Mouse (Mus musculus) kidney, adult 8-10 months (tissue): ENCODE data around the gene Uhrf1.
"Not testable (repeated sequence)": the region's sequence is repeated elsewhere in the genome, so short reads cannot be mapped to it uniquely, and the experiment has no call there.

Source experiments
- DNase-seq, 2 experiments: peaks; one replicate each; pipeline ENCODE4 v3.0.0; 2022

Uhrf1 gene

GRCm38 (mm10) chr17:56303160-56303846, at the start of gene Uhrf1:
Gene Uhrf1 (plus strand): TSS chr17:56303321.
- DNase-seq, result peak; percentile 69 to 76

DNA sequence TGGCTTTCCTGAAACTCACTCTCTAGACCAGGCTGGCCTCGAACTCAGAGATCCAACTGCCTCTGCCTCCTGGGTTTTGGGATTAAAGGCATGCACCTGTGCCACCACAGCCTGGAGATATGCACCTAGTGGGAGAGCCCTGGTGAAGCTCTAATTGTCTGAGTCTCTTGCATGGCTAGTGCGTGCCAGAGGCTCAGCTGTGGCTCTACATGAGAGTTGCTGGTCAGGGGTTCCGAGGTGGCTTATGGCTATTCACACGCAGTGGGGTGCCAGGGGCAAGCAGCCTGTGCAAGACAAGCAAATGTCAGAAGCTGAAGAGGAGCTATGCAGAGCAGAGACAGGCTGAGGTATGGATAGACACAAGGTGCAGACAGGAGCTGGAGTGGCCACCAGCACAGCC, 48.4 kb upstream of the Uhrf1 start:
- DNase-seq, result peak in 1 of 2 experiments; percentile 5

DNA sequence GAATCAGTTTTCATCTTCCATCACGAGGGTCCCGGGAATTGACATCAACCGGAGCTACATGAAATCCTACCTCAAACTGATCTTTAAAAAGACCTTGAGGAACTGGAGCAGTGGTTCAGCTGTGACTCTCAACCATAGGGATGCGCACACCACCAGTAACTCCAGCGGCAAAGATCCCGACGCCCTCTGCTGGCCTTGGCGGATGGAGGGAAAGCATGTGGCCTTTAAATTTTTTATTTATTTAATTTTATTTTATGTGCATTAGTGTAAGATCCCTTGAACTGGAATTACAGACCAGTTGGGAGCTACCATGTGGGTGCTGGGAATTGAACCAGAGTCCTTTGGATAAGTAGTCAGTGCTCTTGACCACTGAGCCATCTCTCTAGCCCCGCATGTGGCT, 47.7 kb upstream of the Uhrf1 start:
- DNase-seq, result peak in 1 of 2 experiments; percentile 22

GRCm38 (mm10) chr17:56255863-56256238, 47.3 kb upstream of the Uhrf1 start:
- peak; percentile 98 to 99 for DNase-seq

DNA sequence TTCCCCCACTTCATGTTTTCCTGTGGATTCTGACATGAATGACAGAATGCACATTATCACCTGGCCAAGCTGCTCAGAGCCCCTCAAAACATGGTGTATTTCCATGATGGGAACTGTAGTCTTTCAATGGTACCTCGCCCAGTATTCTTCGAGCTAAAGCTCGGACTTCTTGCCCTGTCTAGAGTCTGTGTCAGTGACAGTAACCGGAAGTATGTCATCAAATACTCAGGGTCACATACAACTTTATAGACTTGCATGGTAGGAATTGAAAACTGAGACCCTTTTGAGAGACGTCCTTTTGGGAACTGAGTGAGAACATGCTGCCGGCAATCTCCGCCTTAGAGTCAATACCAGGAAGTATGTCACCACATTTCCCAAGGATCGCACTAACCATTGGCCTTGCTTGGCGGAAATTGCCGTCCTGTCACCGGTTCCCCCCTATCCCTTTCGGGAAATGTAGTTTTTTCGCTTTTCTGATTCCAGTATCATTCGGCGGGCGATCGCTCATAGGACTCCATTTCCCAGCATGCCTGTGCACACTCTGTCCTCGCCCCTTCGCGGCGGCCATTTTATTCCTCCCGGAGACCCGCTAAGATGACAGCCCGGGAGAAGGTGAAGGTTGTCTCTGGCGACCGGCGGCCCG, 46.8 kb upstream of the Uhrf1 start, which contains the start of gene Fem1a:
TSS of gene Fem1a (plus strand) at position 572 of the 643 bp plus-strand sequence.
- peak; percentile 95 to 99 for DNase-seq

DNA sequence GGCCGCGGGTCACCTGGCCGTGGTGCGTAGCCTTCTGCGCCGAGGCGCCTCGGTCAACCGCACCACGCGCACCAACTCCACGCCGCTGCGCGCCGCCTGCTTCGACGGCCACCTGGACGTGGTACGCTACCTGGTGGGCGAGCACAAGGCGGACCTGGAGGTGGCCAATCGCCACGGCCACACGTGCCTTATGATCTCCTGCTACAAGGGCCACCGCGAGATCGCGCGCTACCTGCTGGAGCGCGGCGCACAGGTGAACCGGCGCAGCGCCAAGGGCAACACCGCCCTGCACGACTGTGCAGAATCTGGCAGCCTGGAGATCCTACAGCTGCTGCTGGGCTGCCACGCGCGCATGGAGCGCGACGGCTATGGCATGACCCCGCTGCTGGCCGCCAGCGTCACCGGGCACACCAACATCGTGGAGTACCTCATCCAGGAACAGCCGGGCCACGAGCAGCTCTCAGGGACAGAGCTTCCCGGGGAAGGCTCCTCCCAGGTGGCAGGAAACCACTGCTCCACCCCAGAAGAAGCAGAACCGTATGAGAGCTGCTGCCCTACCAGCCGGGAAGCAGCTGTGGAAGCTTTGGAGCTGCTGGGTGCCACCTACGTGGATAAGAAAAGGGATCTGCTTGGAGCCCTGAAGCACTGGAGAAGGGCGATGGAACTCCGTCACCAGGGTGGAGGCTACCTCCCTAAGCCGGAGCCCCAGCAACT, 45.8 kb upstream of the Uhrf1 start:
- DNase-seq, result peak; percentile 55 to 56

DNA sequence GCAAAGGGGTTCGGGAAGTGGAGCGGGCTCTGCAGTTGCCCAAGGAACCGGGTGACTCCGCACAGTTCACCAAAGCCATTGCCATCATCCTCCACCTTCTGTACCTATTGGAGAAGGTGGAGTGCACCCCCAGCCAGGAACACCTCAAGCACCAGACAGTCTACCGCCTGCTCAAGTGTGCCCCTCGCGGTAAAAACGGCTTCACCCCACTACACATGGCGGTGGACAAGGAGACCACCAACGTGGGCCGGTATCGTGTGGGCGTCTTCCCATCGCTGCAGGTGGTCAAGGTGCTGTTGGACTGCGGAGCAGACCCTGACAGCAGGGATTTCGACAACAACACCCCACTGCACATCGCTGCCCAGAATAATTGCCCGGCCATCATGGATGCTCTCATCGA, 44.9 kb upstream of the Uhrf1 start:
- DNase-seq, result not testable (repeated sequence)

- DNase-seq, result not testable (repeated sequence)
These were observed 44.3 kb upstream of the Uhrf1 start for GRCm38 (mm10) chr17:56258812-56259211.

DNA sequence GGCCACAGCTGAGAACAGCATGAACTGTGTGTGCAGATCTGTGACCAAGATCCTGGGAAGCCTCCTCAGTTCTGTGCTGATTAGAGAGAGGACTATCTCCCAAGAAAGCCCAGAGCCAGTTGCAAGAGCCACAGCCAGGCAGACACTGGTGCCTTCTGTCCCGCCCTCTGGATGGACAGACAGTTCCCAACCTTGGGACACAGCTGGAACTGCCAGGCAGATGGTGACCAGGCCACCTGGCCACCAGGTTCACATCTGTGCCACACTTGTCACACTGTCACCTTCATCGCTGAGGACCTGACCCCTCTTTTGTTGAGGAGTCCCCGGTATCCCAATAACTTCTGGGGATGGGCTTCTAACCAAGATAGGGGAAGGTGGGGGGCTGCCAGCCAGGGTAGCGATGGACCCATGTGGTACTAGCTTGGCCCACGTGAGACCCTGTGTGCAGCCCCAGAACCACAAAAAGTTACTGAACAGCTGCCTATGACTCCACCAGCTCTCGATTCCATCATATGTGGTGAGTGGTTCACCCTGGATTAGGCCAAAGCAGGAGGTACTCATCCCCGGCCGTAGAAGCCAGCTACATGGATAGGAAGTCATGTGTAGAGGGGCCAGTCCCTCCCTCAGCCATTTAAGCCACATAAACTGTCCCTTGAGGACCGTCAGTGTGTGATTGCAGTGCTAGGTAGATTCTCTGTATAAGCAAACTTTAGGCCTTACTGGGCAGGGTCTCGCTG, 43.7 kb upstream of the Uhrf1 start:
- DNase-seq, result no peak

DNA sequence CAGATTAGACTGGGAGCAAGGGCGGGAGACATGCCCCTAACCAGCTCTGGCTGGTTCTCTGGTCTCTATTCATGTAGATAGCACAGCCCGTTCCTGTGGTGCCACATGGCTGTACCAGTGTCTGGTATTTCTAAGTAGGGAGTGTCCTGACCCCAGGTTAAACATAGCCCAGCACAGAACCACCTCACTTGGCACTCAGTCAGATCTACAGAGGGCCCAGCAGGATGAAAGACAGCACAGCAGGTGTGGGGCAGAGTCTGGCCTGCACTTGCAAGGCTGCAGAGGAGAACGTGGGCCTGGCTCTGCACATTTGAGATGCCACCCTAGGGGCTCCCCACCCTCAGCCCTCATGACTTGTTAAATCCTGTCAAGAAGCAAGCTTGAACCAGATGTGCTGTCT, 42.0 kb upstream of the Uhrf1 start:
- DNase-seq, result no peak

DNA sequence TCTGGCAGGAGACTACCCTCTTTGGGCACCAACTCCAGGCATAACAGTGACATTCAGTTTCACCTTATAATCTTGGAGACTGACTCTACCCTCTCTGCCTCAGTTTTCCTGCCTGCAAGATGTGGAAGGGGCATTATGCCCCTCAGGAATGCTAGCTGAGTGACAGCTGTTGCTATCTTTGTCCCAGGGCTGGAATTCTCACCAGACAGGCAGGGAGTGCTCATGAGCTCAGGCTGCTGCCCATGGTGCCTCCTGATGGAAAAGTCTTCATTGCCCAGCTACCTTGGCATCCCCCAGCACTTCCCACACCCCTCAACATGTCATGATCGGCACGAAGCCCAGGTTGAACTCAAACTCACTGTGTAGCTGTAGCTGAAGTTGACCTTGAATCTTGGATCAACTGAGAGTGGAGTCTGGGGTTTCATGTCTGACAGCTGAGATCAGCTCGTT, 40.5 kb upstream of the Uhrf1 start:
- no peak for DNase-seq

GRCm38 (mm10) chr17:56264020-56264419, 39.1 kb upstream of the Uhrf1 start:
- DNase-seq, result peak; percentile 68 to 85

DNA sequence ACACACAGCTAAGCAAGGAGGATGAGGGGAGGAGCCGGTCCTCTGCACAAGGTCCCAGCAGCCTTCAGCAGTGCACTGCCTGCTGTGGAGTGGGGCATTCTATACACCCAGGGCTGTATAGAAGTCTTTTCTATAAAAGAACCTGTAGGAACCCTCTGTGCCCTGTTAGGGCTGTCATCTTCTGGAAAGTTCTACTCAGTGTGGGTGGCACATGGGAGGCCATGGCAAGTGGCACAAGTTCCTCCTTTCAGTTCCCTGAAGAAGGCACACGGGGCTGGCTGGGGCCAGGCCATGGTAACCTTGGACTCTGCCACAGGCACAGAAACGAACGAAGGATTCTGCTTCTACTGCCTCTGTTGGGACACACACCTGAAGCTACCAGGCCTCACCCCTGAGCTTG, 38.1 kb upstream of the Uhrf1 start:
- no peak for DNase-seq

DNA sequence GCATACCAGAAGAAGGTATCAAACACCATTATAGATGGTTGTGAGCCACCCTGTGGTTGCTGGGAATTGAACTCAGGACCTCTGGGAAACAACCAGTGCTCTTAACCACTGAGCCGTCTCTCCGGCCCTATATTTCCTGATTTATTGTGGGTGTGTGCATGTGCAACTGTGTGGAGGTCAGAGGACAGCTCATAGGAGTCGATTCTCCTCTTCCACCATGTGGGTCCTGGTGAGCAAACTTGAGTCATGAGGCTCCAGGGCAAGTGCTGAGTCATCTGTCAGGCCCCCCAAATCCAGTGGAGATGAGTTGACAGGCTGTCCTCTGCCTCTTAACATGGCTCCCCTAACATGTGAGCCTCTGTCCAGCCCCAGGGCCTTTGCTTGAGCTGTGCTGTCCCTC, 37.3 kb upstream of the Uhrf1 start:
- no peak for DNase-seq

DNA sequence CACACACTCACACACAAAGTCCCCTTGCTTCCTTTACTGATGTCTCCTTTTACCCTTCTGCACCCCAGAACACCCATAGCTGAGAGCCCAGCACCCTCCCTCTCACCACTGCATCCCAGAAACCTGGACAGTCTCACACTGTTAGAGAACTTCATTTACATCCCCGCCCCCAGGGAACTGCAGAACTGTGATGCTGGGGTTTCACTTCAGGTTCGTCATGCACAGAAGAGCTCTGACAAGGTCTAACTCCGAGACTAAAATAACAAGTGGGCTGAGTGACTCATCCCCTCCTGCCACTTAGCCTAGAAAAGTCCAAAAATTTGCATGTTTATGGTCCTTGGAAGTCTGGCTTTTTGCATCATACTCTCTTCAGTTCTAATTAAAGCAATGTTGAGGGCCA, 36.9 kb upstream of the Uhrf1 start:
- DNase-seq, result no peak

DNA sequence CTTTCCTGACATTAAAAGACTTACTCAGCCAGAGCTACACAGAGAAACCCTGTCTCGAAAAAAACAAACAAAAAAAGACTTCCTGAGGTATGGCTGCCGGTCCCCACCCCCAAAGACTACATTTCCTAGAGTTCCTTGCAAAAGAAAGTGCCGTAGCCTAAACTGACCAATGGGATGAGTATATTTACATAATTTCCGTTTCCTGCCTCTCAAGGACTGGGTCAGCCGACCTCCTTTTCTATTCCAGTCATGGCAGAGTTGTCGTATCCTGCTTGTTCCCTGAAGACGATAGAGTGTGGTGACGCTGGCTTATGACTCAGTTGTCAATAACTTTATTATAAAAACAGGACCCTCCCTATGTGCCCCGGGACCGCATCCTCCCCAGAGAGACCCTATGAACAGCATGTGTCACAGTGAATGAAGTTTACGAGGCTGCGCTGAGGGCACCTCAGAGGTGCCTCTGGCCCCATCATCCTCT, 33.9 kb upstream of the Uhrf1 start:
- DNase-seq, result peak; percentile 68 to 81

- no peak for DNase-seq
These were observed 33.4 kb upstream of the Uhrf1 start for GRCm38 (mm10) chr17:56269741-56270140.

DNA sequence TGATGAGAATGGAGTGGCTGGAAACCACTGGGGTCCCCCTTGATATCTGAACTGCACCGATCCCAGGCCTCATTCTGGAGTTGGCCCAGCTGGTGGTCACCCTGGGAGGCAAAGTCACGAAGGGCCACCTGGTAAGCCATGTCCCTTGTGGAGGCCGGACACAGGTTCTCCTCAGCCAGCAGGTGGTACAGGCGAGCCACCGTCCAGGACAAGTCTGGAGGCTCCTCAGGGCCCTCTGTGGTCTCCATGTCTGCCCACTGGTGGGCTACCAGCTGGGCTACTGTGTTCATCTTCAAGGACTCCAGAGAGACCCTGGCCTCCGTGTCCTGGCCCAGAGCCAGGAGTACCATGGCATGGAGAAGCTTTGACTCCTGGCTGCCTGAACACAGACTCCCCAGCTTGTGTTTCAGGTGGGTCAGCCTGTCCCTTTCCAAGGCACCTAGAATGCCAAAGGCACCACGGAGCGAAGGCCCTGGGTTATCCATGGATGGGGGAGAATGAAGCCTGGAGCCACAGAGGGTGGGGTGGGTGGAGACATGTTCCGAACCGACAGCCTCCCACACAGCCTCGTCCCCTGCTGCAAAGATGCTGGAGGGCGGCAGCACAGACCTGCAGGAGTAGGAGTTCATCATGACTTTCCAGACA, 31.4 kb upstream of the Uhrf1 start:
- DNase-seq, result no peak

DNA sequence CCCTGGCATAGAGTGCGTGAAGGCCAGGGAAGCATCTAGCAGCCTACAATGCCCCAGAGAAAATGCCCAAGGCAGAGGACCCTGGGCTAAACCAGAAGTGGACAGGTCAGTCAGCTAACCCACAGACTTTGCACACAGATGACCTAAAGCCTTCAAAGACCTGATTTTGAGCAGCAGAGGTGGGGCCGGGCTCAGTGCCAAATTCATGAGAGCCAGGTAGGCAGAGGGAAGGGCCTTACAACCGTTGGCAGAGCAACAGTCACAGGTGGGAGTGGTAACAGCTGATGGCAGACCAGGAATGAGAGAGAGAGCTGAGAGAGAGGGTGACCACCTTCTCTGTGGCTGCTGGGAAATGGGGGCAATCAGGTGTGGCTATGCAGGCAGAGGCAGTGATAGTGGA, 30.5 kb upstream of the Uhrf1 start:
- DNase-seq, result peak; percentile 57 to 60

DNA sequence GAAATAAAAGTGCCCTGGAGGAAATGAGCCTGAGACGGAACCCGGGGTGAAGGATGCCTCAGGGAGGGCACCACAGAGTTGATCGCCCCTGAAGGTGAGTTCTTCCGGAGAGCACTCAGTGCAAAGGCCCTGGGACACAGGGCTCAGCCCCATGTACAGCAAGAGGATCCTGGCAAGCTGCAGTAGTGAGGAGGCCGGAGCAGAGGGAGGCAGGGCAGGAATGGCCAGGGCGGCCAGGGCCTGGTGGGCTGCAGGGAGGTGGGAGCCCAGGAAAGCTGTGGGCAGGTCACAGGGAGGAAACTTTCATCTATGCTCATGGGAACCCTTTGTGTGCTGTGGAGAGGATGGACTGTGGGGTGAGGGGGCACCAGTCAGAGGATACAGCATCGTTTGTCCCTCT, 29.6 kb upstream of the Uhrf1 start:
- DNase-seq, result no peak

DNA sequence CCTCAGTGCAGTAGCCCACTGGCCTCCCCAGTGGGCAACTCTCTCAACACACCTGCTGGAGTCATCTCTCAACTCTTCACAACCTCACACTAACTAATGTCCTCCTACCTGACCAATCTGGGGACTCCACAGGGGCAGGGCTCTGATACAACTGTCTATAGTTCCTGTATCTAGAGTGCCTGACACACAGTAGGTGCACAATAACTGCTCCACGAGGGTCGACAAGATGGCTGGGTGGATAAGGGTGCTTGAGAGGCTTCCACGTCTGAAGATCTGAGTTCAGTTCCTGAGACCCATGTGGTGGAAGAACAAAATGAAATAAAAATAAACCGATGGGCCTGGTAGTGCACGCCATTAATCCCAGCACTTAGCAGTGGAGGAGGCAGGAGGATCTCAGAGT, 29.1 kb upstream of the Uhrf1 start:
- no peak for DNase-seq

GRCm38 (mm10) chr17:56275842-56276480, 27.2 kb upstream of the Uhrf1 start:
- DNase-seq, result peak; percentile 75 to 81
